Mouse (Mus musculus): ENCODE results near the gene Efhd1. TPM values are rescaled to one million over a fixed set of nuclear protein-coding genes. Genes with fewer than 3 reads are reported as not detected.

Efhd1 gene
- polyA plus RNA-seq, 1 experiment from 2014 or later: 6.4 TPM

Other genes starting within 250 kb of the Efhd1 start
- gene Alppl2, start 174.4 kb upstream of the Efhd1 start, polyA plus RNA-seq (2014; fragmentation: Nextera tagmentation; extraction: Ambion mirVana): not detected in 2 replicates
- gene Alpi, start 162.8 kb upstream of the Efhd1 start, polyA plus RNA-seq (2014; fragmentation: Nextera tagmentation; extraction: Ambion mirVana): not detected in 2 replicates
- 0.10 TPM in 1 of 2 replicates, not detected in the other for gene Akp3, start 139.4 kb upstream of the Efhd1 start, polyA plus RNA-seq (2014; fragmentation: Nextera tagmentation; extraction: Ambion mirVana)
- 1.7 and 3.0 TPM in 2 replicates for gene Ecel1, start 107.8 kb upstream of the Efhd1 start, polyA plus RNA-seq (2014; fragmentation: Nextera tagmentation; extraction: Ambion mirVana)
- gene Prss56, start 81.0 kb upstream of the Efhd1 start, polyA plus RNA-seq (2014; fragmentation: Nextera tagmentation; extraction: Ambion mirVana): 0.93 and 1.5 TPM in 2 replicates
- gene Chrnd, start 73.8 kb upstream of the Efhd1 start, polyA plus RNA-seq (2014; fragmentation: Nextera tagmentation; extraction: Ambion mirVana): 11.5 and 12.5 TPM in 2 replicates
- 39.6 and 44.8 TPM in 2 replicates for gene Chrng, start 59.7 kb upstream of the Efhd1 start, polyA plus RNA-seq (2014; fragmentation: Nextera tagmentation; extraction: Ambion mirVana)
- gene Eif4e2, start 50.4 kb upstream of the Efhd1 start, polyA plus RNA-seq (2014; fragmentation: Nextera tagmentation; extraction: Ambion mirVana): 133 and 136 TPM in 2 replicates
- 41.6 and 46.8 TPM in 2 replicates for gene Gigyf2, start 62.6 kb downstream of the Efhd1 start, polyA plus RNA-seq (2014; fragmentation: Nextera tagmentation; extraction: Ambion mirVana)
- gene Kcnj13, start 130.4 kb downstream of the Efhd1 start, polyA plus RNA-seq (2014; fragmentation: Nextera tagmentation; extraction: Ambion mirVana): 3.4 and 5.2 TPM in 2 replicates
- gene Snorc, start 205.9 kb downstream of the Efhd1 start, polyA plus RNA-seq (2014; fragmentation: Nextera tagmentation; extraction: Ambion mirVana): 19.9 and 30.6 TPM in 2 replicates
- gene Neu2, start 245.5 kb downstream of the Efhd1 start, polyA plus RNA-seq (2014; fragmentation: Nextera tagmentation; extraction: Ambion mirVana): not detected in 2 replicates